Mouse (Mus musculus): ENCODE measurements around the gene Pbx1.

Pbx1 gene

DNA sequence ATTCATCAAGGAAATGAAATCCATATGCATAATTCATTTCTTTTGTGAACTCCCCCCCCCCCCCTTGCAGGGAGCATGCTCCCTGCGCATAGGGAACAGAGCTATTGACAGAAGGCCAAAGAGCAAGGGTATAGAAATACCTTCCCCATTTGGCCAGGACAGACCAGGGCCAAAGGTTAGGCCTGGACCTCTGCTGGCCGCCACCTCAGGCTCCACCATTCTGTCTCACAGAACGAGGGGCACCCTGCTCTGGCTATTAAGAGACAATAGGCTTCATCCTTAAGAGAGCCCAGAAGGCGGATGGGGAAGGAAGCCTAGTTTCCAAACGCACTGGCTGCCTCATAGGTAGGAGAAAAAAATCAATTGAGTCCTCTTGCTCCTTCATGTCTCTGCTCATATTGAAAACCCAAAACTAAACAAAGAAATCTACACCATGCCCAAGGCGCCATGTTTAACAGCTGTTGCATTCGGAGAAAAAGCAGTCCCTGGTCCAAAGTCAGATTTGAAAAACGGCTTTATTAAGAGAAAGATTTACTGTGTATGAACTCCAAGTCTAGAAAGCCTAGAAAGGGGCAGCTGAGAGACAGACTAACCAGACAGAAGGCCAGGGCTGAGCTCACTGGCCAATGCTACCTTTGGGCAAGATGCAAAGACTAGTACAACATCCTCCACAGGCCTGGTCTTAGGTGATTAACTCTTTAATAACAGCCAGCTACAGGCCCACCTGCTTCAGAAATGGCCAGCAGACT is 83.9 kb downstream of the Pbx1 start:
- in situ Hi-C loops (cut with MboI, MseI): no loop called here

- in situ Hi-C loops (cut with MboI, MseI): no loop called here
These were observed 87.2 kb downstream of the Pbx1 start for GRCm38 (mm10) chr1:168344918-168345317.

GRCm38 (mm10) chr1:168344262-168344661 is 87.8 kb downstream of the Pbx1 start:
- in situ Hi-C loops (cut with MboI, MseI): no loop called here

- in situ Hi-C loops (cut with MboI, MseI): no loop called here
These were observed 89.8 kb downstream of the Pbx1 start for GRCm38 (mm10) chr1:168342269-168342668.

DNA sequence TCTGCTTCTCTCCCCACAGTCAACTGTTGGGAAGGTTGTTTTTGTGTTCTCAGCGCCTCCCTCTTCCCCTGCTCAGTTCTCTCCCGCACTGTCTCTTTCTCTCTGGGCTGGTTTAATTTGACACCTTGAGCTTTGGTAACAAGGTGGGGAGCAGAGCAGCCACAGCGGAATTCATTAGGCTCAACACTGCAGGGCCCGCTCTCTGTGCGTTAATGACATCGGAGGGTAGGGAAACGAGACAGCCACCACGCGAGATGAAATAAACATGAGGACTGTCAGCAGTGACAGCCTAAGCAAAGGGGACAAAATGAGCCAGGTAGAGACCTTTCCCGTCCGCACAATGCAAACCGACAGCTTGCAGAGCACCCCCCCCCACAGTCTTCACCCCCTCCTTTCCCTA is 90.2 kb downstream of the Pbx1 start:
- in situ Hi-C loops (cut with MboI, MseI): no loop called here

- in situ Hi-C loops (cut with MboI, MseI): no loop called here
These were observed 90.7 kb downstream of the Pbx1 start for GRCm38 (mm10) chr1:168341368-168341767.

DNA sequence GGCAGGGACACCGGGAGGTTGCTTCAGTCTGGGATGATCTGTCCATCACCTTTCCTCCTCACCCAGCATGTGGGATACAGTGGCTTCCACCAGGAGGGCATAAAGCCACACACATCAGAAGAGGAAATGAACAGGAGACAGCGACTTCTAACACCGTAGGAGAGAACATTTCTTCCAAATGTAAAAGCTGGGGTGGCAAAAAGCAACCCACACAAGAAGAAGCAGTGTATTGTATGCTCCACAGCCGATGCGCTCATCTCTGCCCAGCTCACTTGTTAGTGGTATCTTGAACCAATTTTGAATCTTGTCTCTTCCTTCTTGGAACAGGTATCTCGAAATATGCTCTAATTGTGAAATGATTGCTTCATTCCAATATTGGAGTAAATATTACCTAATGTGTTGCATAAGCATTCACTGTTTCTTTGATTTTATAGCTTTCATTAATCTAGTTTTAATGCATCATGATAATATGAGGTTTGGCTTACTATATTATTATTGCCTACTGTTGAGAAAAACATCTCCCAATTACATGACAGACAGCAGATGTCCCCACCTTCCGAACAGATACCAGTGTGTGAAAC is 95.7 kb downstream of the Pbx1 start:
- in situ Hi-C loops (cut with MboI, MseI): no loop called here

GRCm38 (mm10) chr1:168334831-168335574 is 97.1 kb downstream of the Pbx1 start:
- in situ Hi-C loops (cut with MboI, MseI): no loop called here

DNA sequence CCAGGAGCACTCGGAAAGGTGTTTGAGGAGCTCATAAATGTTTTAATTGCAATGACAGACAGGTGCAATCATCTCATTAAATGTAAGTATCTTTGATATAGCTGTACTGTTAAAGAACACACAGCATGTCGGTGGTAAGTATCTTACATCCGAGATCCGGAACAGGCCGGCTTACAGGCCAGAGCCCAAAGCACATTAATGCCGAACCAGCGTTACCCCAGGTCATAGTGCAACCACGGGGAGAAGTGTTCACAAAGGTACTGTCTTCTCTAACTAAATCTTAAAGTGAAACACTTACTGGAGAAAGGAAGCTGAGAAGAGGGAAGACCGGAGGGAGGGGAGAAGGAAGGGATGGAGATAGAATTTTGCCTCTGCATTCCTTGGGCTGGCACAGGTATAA is 100.0 kb downstream of the Pbx1 start:
- in situ Hi-C loops (cut with MboI, MseI): no loop called here

GRCm38 (mm10) chr1:168328236-168328605 is 103.8 kb downstream of the Pbx1 start:
- in situ Hi-C loops (cut with MboI, MseI): no loop called here

GRCm38 (mm10) chr1:168327405-168328235 is 104.5 kb downstream of the Pbx1 start:
- in situ Hi-C loops (cut with MboI, MseI): no loop called here

- in situ Hi-C loops (cut with MboI, MseI): no loop called here
These were observed 106.3 kb downstream of the Pbx1 start for GRCm38 (mm10) chr1:168325786-168326185.

- in situ Hi-C loops (cut with MboI, MseI): no loop called here
These were observed 107.6 kb downstream of the Pbx1 start for GRCm38 (mm10) chr1:168324306-168325085.

DNA sequence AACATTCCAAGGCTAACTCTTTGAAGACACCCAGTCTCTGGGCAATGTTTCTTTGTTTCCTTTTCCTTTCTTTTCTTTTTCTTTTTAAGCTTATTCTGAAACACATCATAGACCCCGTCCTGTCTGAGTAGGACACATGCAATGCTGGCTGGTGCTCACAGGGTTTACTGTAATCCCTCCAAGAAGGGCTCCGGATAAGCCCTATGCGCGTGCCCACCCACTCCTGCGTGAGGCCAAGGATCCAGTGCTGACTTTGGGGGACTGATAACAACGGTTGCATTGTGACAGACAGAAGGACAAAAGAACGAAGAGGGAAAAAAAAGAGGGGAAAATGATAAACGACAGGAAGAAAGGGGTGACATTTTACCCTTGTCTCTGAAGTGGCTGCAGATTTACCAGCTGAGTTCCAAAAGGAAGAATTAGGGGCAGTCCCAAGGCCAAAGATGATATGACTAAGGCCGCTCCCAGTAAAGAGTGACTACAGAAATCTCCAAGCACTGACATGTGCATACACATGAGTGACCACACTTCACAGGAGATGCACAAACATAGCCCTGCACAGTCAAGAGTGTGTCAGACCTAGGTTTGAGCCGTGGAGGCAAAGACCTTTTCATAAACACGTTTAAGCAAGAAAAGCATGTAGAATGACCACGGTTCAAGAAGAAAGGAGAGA is 108.5 kb downstream of the Pbx1 start:
- in situ Hi-C loops (cut with MboI, MseI): no loop called here

DNA sequence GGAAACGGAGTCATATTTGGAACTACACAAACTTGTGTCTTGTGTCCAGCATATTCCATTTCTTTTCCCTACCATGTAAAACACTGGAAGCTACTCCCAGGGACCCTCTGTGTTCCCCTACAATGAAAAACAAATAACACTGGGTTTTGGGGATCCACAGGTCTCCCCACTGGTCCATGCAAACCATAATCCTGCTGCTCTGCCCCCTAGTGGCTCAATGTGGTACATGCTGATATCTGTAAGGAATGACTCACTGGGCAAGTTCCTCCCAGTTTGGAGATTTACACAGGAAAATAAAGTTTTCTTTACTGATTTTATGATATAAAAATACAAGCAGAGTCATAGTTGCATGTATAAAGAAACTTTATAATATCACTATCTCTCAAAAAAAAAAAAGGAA is 109.2 kb downstream of the Pbx1 start:
- in situ Hi-C loops (cut with MboI, MseI): no loop called here

DNA sequence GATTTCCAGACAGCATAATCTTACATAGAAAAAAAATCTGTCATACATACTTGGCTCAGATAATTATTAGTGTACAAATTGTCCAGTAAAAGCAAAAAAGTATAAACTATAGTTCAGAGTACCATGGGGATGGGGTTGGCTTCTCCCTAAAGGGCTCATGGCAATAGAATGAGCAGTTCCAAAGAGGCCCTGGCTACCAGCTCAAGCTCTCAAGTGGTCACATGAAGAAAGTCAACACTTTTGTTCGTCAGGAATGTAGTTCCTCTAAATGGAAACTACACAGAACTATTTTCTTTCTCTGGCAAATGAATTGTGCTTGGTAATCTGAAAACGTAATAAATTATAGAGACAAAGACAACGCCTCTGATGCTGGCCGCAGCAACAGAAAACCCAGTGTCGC is 112.4 kb downstream of the Pbx1 start:
- in situ Hi-C loops (cut with MboI, MseI): no loop called here

DNA sequence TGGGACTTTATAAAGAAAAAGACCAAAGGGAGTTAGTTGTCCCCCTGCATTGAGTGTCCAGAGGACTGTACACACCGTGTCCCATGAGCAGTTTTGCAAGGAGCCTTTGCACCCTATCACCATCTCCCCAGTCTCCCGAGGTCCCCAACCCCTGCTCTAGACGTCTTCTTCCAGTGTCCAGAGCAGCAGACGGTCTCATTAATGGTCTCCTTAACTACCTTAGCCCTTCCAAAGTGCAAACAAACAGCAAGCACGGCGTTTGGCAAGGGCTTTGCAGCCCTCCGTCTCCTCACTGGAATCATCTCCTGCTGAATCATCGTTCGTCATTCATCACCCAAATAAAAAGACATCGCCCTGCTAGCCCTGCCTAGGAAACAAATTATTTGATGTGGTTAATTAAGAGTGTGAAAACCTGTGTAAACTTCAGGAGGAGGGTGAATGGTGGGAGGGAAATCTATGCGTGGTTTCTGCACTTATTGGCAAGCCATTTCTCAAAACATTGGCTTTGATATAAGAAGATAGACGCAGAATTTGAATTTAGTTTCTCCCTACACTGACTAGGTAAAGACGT is 113.1 kb downstream of the Pbx1 start:
- in situ Hi-C loops (cut with MboI, MseI): no loop called here

DNA sequence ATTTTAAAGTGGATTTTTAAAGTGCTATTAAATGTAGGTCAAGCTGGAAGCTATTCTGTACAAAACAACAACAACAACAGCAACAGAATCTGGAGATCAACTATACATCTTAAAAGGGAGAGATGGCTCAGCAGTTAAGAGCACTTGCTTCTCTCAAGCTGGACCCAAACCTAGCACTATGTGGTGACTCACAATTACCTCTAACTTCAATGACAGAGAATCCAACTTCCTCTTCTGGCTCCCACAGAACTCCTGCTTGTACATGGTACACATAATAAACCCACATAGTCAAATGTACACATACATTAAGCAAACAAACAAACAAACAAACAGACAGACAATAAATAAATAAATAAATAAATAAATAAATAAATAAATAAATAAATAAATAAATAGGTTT is 118.3 kb downstream of the Pbx1 start:
- in situ Hi-C loops (cut with MboI, MseI): no loop called here

DNA sequence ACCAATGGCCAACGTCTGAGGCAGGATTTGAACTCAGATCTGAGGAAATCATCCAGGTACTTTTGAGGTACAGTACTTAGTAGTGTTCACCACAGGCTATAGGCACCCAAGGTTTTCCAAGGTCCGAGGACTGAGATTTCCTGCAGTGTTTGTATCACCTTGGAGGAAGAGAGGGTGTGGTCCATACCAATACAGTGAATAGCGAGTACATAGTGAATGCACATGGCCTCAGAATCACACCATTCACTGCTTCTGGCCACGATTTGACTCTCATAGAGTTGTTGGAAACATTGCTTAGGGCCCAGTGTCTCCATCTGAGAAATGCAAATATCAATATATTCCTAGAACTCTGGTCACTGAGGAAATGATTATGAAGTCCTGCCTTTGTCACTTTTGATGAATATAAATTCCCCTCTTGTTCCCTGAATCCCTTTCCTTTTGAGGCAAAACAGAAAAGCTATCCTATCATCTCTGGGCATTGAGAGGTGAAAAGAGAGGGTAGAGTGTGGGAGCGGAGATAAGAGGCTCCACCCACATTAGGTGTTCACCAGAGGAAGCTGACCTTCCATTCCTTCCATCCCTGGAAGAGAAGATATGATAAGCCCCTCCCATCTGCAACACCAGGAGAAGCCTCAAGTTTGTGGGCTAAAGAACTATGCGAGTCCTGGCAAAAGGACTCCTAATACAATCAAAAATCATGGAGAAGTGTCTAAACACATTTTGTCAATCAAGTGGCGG is 119.2 kb downstream of the Pbx1 start:
- in situ Hi-C loops (cut with MboI, MseI): no loop called here

GRCm38 (mm10) chr1:168309101-168309521 is 123.0 kb downstream of the Pbx1 start:
- in situ Hi-C loops (cut with MboI, MseI): no loop called here
